Mouse (Mus musculus) stomach, adult 2 months (tissue): ENCODE measurements around the gene Myo16. TPM values are rescaled to one million over a fixed set of nuclear protein-coding genes. Genes with fewer than 3 reads are reported as not detected.

Source experiments
- polyA plus RNA-seq: library from polyadenylated mRNA; depleted of rRNA; stranded (reverse); fragments of >200 nt; gene quantifications from 2 replicates; pipeline ENCODE4 v1.2.3, GENCODE M21; 2012; rRNA removed

Gene Myo16
- polyA plus RNA-seq: 1.4 and 2.2 TPM in 2 replicates

GRCm38 (mm10) chr8:10153611-10154438 is at the start of gene Myo16:
Gene Myo16, plus strand, starts transcription at chr8:10153911.

Other genes with a start within 250 kb of the Myo16 start
- 0.34 and 0.55 TPM in 2 replicates for gene Lig4, start 176.2 kb upstream of the Myo16 start, polyA plus RNA-seq
- 1.2 and 1.6 TPM in 2 replicates for gene Abhd13, start 176.2 kb upstream of the Myo16 start, polyA plus RNA-seq
- 0.90 and 1.7 TPM in 2 replicates for gene Tnfsf13b, start 147.4 kb upstream of the Myo16 start, polyA plus RNA-seq